Mouse (Mus musculus): ENCODE data around the gene Slc2a4.

The Slc2a4 gene

GRCm38 (mm10) chr11:69901406-69901846, 46.6 kb downstream of the Slc2a4 start:
- in situ Hi-C loops (cut with MboI): no loop called here

- in situ Hi-C loops (cut with MboI): no loop called here
Observed at GRCm38 (mm10) chr11:69900471-69901405, 47.2 kb downstream of the Slc2a4 start, which contains the start of the genes 2810408A11Rik and Neurl4. TSS of gene 2810408A11Rik (minus strand) at chr11:69900987. TSS of gene Neurl4 (plus strand) at chr11:69901072.

GRCm38 (mm10) chr11:69899870-69900269, 48.1 kb downstream of the Slc2a4 start:
- in situ Hi-C loops (cut with MboI): no loop called here

GRCm38 (mm10) chr11:69895291-69895690, 52.7 kb downstream of the Slc2a4 start, which contains the start of gene Acap1:
TSS of gene Acap1 (minus strand) at chr11:69895539.
- in situ Hi-C loops (cut with MboI): no loop called here

- in situ Hi-C loops (cut with MboI): no loop called here
Observed at GRCm38 (mm10) chr11:69894671-69895070, 53.3 kb downstream of the Slc2a4 start.
